Mouse (Mus musculus) CD4-positive, CD25-positive, alpha-beta regulatory T cell, adult 4 months (primary cell): ENCODE data around the gene Crk. TPM values are rescaled to one million over a fixed set of nuclear protein-coding genes. Genes with fewer than 3 reads are reported as not detected.

Experiments used
- ATAC-seq: one replicate; pipeline ENCODE4 v1.8.0; 2017
- polyA plus RNA-seq, 2 experiments: library from polyadenylated mRNA; unstranded; fragments of 100-300 nt; shearing (Covaris generic); gene quantifications; one replicate each; pipeline ENCODE4 v1.2.1; 2017

The Crk gene
- polyA plus RNA-seq, 2 experiments from 2014 or later, result 10.4 to 15.3 TPM

DNA sequence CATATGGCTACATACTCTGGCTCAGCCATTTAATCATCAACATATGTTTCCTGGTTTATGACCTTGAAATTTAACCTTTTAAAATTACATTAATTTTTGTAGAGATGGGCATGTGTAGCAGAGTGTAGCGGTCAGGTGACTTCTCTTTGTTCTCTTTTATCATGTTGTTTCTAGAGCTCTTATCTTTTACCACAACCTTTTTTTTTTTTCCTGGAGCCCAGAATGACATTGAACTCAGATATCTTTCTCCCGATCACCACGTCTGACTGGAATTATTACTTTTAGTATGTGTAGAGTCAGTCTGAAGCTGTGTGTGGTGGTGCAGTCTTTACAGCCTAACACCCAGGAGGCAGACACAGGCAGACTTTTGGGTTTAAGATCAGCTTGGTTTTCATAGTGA lies 62.6 kb downstream of the Crk start:
- no peak for ATAC-seq

DNA sequence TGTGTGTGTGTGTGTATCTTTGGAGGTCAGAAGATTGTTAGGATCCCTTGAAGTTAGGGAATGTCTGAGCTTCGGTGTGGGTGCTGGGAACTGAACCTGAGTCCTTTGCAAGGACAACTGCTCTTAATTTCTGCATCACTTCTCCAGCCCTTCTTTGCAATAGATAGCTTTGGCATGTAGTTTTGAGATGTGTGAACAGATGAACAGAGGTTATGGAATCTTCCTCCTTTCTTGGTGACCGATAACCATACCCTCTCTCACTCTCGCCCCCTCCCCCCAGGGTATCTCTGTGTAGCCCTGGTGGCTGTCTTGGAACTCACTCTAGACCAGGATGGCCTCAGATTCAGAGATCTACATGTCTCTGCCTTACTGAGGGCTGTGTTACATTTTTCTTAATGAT lies 65.7 kb downstream of the Crk start:
- ATAC-seq, result no peak

DNA sequence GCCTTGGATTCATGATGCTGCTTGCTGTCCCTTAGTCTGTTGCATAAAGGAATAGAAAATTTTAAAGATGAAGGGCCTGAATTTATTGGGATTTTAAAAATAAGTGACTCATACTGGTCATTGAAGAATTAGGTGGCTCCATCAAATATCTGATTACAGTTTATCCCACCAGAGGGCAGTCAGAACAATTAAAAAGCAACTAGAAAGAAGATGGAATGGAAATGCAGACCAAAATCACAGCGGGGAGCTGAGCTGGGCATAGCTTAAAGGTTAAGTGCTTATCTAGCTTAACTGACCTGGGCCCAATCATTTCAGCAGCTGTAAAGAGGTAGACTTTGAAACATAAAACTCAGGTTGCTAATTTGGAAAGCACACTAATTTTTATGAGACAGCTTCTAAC lies 71.5 kb downstream of the Crk start:
- ATAC-seq, result no peak

DNA sequence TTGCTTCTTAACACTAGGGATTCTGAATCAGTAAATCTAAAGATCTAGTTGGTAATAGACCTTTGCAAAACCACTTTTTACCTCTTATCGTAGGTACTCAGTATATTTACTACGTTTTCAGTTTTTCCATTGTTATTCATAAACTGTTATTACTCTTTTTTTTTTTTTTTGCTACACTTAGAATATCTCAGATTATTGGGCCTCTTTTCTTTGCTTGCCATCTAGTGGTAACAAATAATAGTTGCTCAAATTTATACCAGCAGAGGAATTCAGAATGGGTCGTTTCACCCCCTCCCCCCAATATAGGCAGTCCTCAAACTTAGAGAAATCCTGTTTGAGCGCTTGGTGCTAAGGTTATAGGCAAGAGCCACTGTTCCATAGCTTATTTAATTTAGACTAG lies 72.0 kb downstream of the Crk start:
- ATAC-seq, result peak; percentile 57

Other genes with a start within 250 kb of the Crk start
- gene Serpinf2, start 239.7 kb upstream of the Crk start, polyA plus RNA-seq, result under 1 TPM in 1 of 2 experiments, not detected in 1; 0.32 TPM
- gene Wdr81, start 224.5 kb upstream of the Crk start, polyA plus RNA-seq, result 1 to 10 TPM; 6.3 to 9.9 TPM
- gene Tlcd2, start 217.5 kb upstream of the Crk start, polyA plus RNA-seq, result 1 to 10 TPM; 8.8 to 9.0 TPM
- gene Prpf8, start 192.4 kb upstream of the Crk start, polyA plus RNA-seq, result 10 to 100 TPM; 37.0 to 42.3 TPM
- gene Rilp, start 169.2 kb upstream of the Crk start, polyA plus RNA-seq, result under 1 TPM in 1 of 2 experiments, not detected in 1; 0.56 TPM
- gene Scarf1, start 165.7 kb upstream of the Crk start, polyA plus RNA-seq, result under 1 TPM; 0.85 to 0.91 TPM
- gene Slc43a2, start 147.6 kb upstream of the Crk start, polyA plus RNA-seq, result 10 to 100 TPM; 17.3 to 27.2 TPM
- gene Pitpna, start 91.2 kb upstream of the Crk start, polyA plus RNA-seq, result 10 to 100 TPM; 22.1 to 42.5 TPM
- gene Inpp5k, start 48.3 kb upstream of the Crk start, polyA plus RNA-seq, result 100 to 1,000 TPM; 123 to 160 TPM
- 10 to 100 TPM; 16.2 to 30.4 TPM for gene Myo1c, start 28.8 kb upstream of the Crk start, polyA plus RNA-seq
- 100 to 1,000 TPM; 395 to 413 TPM for gene Ywhae, start 53.6 kb downstream of the Crk start, polyA plus RNA-seq
- not detected for gene Doc2b, start 116.8 kb downstream of the Crk start, polyA plus RNA-seq